ENCODE assay signal across 19 mouse cellular contexts in genomic region chr15:32353513-32353912, GRCm38 (mm10).
DNase-seq lines count a peak whose midpoint lies in the region; ATAC-seq and TF ChIP-seq lines count a peak whose summit lies in the region.
"Had no signal": no experiment of that assay in that cellular context is flagged by ENCODE, and none has a peak within 500 bp of the region (broad histone marks: within the 10 kb centered on the region; RNA-seq: fewer than 3 reads in every experiment).

No protein-coding gene starts in this region.

- TF ChIP-seq CTCF in lung, embryonic 14.5 days (IDR thresholded peaks at IDR 0.05; ENCODE audit: low read depth) = no peak

- WGBS in lung, embryonic 14.5 days = 46% methylated on average over 5 of the region's 5 CpGs
- WGBS in midbrain, embryonic 13.5 days = 30% methylated on average over 5 of the region's 5 CpGs
- 33% methylated on average over 5 of the region's 5 CpGs for WGBS in midbrain, embryonic 15.5 days
- 26% methylated on average over 5 of the region's 5 CpGs for WGBS in neural tube, embryonic 13.5 days

- peak; percentile 58; the same call in 1 of the 2 replicates for ATAC-seq in lung, embryonic 14.5 days (ENCODE audit: insufficient read depth)
- no peak for ATAC-seq in midbrain, embryonic 13.5 days
- ATAC-seq in midbrain, embryonic 15.5 days (replicated peaks) = no peak
- no peak for ATAC-seq in neural tube, embryonic 13.5 days (ENCODE audit: low read depth)
- ATAC-seq: forebrain, postnatal 0 days; Patski had no signal

- H3K9ac ChIP-seq in lung, embryonic 14.5 days = no peak overlapping the region
- H3K9ac ChIP-seq in midbrain, embryonic 13.5 days (replicated peaks) = no peak overlapping the region
- H3K9ac ChIP-seq in midbrain, embryonic 15.5 days = no peak overlapping the region
- 0 out of 2 replicates have a peak overlapping the region, but pooled peaks have one; percentile 26 for H3K9ac ChIP-seq in neural tube, embryonic 13.5 days
- H3K9ac ChIP-seq: forebrain, postnatal 0 days; hindbrain, embryonic 12.5 days; liver, embryonic 14.5 days; stomach, embryonic 15.5 days had no signal

- H3K4me2 ChIP-seq in lung, embryonic 14.5 days = no peak overlapping the region
- H3K4me2 ChIP-seq in midbrain, embryonic 13.5 days (replicated peaks) = no peak overlapping the region
- H3K4me2 ChIP-seq in midbrain, embryonic 15.5 days = no peak overlapping the region
- H3K4me2 ChIP-seq in neural tube, embryonic 13.5 days = no peak overlapping the region
- H3K4me2 ChIP-seq: hindbrain, embryonic 12.5 days; stomach, embryonic 15.5 days had no signal

- H3K36me3 ChIP-seq in lung, embryonic 14.5 days (ENCODE audit: insufficient read depth) = no peaks in the 10 kb centered on the region
- no peaks in the 10 kb centered on the region for H3K36me3 ChIP-seq in midbrain, embryonic 13.5 days
- H3K36me3 ChIP-seq in midbrain, embryonic 15.5 days (replicated peaks) = no peaks in the 10 kb centered on the region
- no peaks in the 10 kb centered on the region for H3K36me3 ChIP-seq in neural tube, embryonic 13.5 days
- H3K36me3 ChIP-seq: hindbrain, embryonic 12.5 days; stomach, embryonic 15.5 days had no signal

- H3K4me1 ChIP-seq in lung, embryonic 14.5 days (ENCODE audit: insufficient read depth) = 0 out of 2 replicates have a peak, but pooled peaks cover 4% of the 10 kb centered on the region
- H3K4me1 ChIP-seq in midbrain, embryonic 13.5 days (replicated peaks) = peaks cover 11% of the 10 kb centered on the region
- peaks cover 9% of the 10 kb centered on the region for H3K4me1 ChIP-seq in midbrain, embryonic 15.5 days
- H3K4me1 ChIP-seq in neural tube, embryonic 13.5 days (replicated peaks) = peaks cover 11% of the 10 kb centered on the region

- no peaks in the 10 kb centered on the region for H3K27me3 ChIP-seq in lung, embryonic 14.5 days (ENCODE audit: insufficient read depth, low read length)
- H3K27me3 ChIP-seq in midbrain, embryonic 13.5 days = no peaks in the 10 kb centered on the region
- no peaks in the 10 kb centered on the region for H3K27me3 ChIP-seq in midbrain, embryonic 15.5 days (replicated peaks)
- no peaks in the 10 kb centered on the region for H3K27me3 ChIP-seq in neural tube, embryonic 13.5 days
- H3K27me3 ChIP-seq: hindbrain, embryonic 12.5 days; Patski; stomach, embryonic 15.5 days had no signal

- H3K27ac ChIP-seq in lung, embryonic 14.5 days (ENCODE audit: low read depth) = no peak overlapping the region
- peak overlapping the region; percentile 53; the same call in 1 of the 2 replicates for H3K27ac ChIP-seq in midbrain, embryonic 13.5 days
- no peak overlapping the region for H3K27ac ChIP-seq in midbrain, embryonic 15.5 days
- no peak overlapping the region for H3K27ac ChIP-seq in neural tube, embryonic 13.5 days (replicated peaks)
- H3K27ac ChIP-seq: hindbrain, embryonic 12.5 days; liver, embryonic 14.5 days; stomach, embryonic 15.5 days had no signal

- DNase-seq in embryo, embryonic 10.5 days (ENCODE audit: low spot score) = peak; percentile 36
- DNase-seq in embryo, embryonic 10 days (ENCODE audit: low spot score) = no peak
- DNase-seq in lung, embryonic 14.5 days = peak; percentile 68
- no peak for DNase-seq in lung, postnatal 25 days (ENCODE audit: low spot score)
- no peak for DNase-seq in cerebellum, postnatal 25 days
- DNase-seq: adrenal gland, postnatal 10 days; cerebellum, adult 9-11 months; forebrain, postnatal 0 days; kidney, adult 18-20 months; kidney, postnatal 10 days; layer of hippocampus, postnatal 36 days had no signal

- no peaks in the 10 kb centered on the region for H3K9me3 ChIP-seq in lung, embryonic 14.5 days (ENCODE audit: low read depth, low read length)
- H3K9me3 ChIP-seq in midbrain, embryonic 13.5 days = no peaks in the 10 kb centered on the region
- H3K9me3 ChIP-seq in midbrain, embryonic 15.5 days = no peaks in the 10 kb centered on the region
- no peaks in the 10 kb centered on the region for H3K9me3 ChIP-seq in neural tube, embryonic 13.5 days
- H3K9me3 ChIP-seq: hindbrain, embryonic 12.5 days; stomach, embryonic 15.5 days had no signal

- no peak overlapping the region for H3K4me3 ChIP-seq in lung, embryonic 14.5 days (ENCODE audit: low read depth, low read length)
- H3K4me3 ChIP-seq in midbrain, embryonic 13.5 days (replicated peaks) = no peak overlapping the region
- H3K4me3 ChIP-seq in midbrain, embryonic 15.5 days = no peak overlapping the region
- H3K4me3 ChIP-seq in neural tube, embryonic 13.5 days = no peak overlapping the region
- H3K4me3 ChIP-seq: erythroblast, embryonic 14.5 days; hindbrain, embryonic 12.5 days; stomach, embryonic 15.5 days had no signal

Comparison
In these comparisons a context has a peak if more than half of its experiments do, and no peak if none do; other contexts are left out.
1. DNase-seq: peak in embryo, embryonic 10.5 days (single experiment) and lung, embryonic 14.5 days (single experiment); none in embryo, embryonic 10 days (single experiment), lung, postnatal 25 days (single experiment) and cerebellum, postnatal 25 days (0 of 2).